Mouse (Mus musculus): ENCODE results near the gene Wdr34. TPM values are rescaled to one million over a fixed set of nuclear protein-coding genes. Genes with fewer than 3 reads are reported as not detected.

Gene Wdr34
- polyA plus RNA-seq, 1 experiment from 2014 or later, result 15.4 TPM

- Histone ChIP-seq H3K36me3 (peaks cover 71% of the 10 kb centered on the region), H3K4me2 (no peak overlapping the region), H3K9me3 (replicated peaks) (no peaks in the 10 kb centered on the region), H3K27me3 (replicated peaks) (no peaks in the 10 kb centered on the region), H3K4me3 (no peak overlapping the region), H3K9ac (no peak overlapping the region), H3K4me1 (no peaks in the 10 kb centered on the region), H3K27ac (no peak overlapping the region)
- no peak for ATAC-seq
- WGBS (ENCODE audit: insufficient replicate concordance), result 60% methylated on average over 1 of the region's 1 CpGs
Observed at GRCm38 (mm10) chr2:30009101-30009500, 39.6 kb downstream of the Wdr34 start.

GRCm38 (mm10) chr2:29991962-29992361, 56.7 kb downstream of the Wdr34 start:
- H3K27me3 ChIP-seq (replicated peaks), result no peaks in the 10 kb centered on the region
- no peak overlapping the region for H3K27ac ChIP-seq
- 36% methylated on average over 2 of the region's 2 CpGs for WGBS (ENCODE audit: insufficient replicate concordance)
- no peak for ATAC-seq
- H3K4me2 ChIP-seq, result no peak overlapping the region
- peaks cover 77% of the 10 kb centered on the region for H3K36me3 ChIP-seq
- no peak overlapping the region for H3K9ac ChIP-seq
- H3K9me3 ChIP-seq (replicated peaks), result no peaks in the 10 kb centered on the region
- H3K4me3 ChIP-seq, result no peak overlapping the region
- no peaks in the 10 kb centered on the region for H3K4me1 ChIP-seq

Small RNA genes lying within 50 kb of the gene (microRNA-seq; reads per million reads assigned to microRNA genes)
- not detected for gene Mir6997

Other genes with a start within 250 kb of the Wdr34 start
- gene Slc27a4, start 246.2 kb downstream of the Wdr34 start, polyA plus RNA-seq (2016; fragmentation: Nextera tagmentation; extraction: Ambion mirVana), result 3.9 and 4.3 TPM in 2 replicates
- gene Urm1, start 228.8 kb downstream of the Wdr34 start, polyA plus RNA-seq (2016; fragmentation: Nextera tagmentation; extraction: Ambion mirVana), result 11.4 and 11.7 TPM in 2 replicates
- 47.2 and 49.9 TPM in 2 replicates for gene Cercam, start 179.7 kb downstream of the Wdr34 start, polyA plus RNA-seq (2016; fragmentation: Nextera tagmentation; extraction: Ambion mirVana)
- gene Odf2, start 159.7 kb downstream of the Wdr34 start, polyA plus RNA-seq (2016; fragmentation: Nextera tagmentation; extraction: Ambion mirVana), result 69.8 and 72.1 TPM in 2 replicates
- 38.8 and 43.1 TPM in 2 replicates for gene Gle1, start 113.5 kb downstream of the Wdr34 start, polyA plus RNA-seq (2016; fragmentation: Nextera tagmentation; extraction: Ambion mirVana)
- 18.8 and 19.0 TPM in 2 replicates for gene Sptan1, start 83.3 kb downstream of the Wdr34 start, polyA plus RNA-seq (2016; fragmentation: Nextera tagmentation; extraction: Ambion mirVana)
- gene Set, start 8.5 kb upstream of the Wdr34 start, polyA plus RNA-seq (2016; fragmentation: Nextera tagmentation; extraction: Ambion mirVana), result 409 and 423 TPM in 2 replicates
- gene Pkn3, start 28.8 kb upstream of the Wdr34 start, polyA plus RNA-seq (2016; fragmentation: Nextera tagmentation; extraction: Ambion mirVana), result 4.6 and 5.1 TPM in 2 replicates
- 29.7 and 31.0 TPM in 2 replicates for gene Zdhhc12, start 44.8 kb upstream of the Wdr34 start, polyA plus RNA-seq (2016; fragmentation: Nextera tagmentation; extraction: Ambion mirVana)
- gene Zer1, start 75.7 kb upstream of the Wdr34 start, polyA plus RNA-seq (2016; fragmentation: Nextera tagmentation; extraction: Ambion mirVana), result 4.3 and 4.4 TPM in 2 replicates
- gene Tbc1d13, start 84.9 kb upstream of the Wdr34 start, polyA plus RNA-seq (2016; fragmentation: Nextera tagmentation; extraction: Ambion mirVana), result 2.9 and 3.3 TPM in 2 replicates
- gene Endog, start 122.6 kb upstream of the Wdr34 start, polyA plus RNA-seq (2016; fragmentation: Nextera tagmentation; extraction: Ambion mirVana), result 23.0 and 23.3 TPM in 2 replicates
- 54.4 and 55.1 TPM in 2 replicates for gene Spout1, start 129.6 kb upstream of the Wdr34 start, polyA plus RNA-seq (2016; fragmentation: Nextera tagmentation; extraction: Ambion mirVana)
- gene Kyat1, start 157.0 kb upstream of the Wdr34 start, polyA plus RNA-seq (2016; fragmentation: Nextera tagmentation; extraction: Ambion mirVana), result 11.3 and 11.4 TPM in 2 replicates
- gene Lrrc8a, start 188.8 kb upstream of the Wdr34 start, polyA plus RNA-seq (2016; fragmentation: Nextera tagmentation; extraction: Ambion mirVana), result 12.8 and 13.9 TPM in 2 replicates
- gene Gm28035, start 191.7 kb upstream of the Wdr34 start, polyA plus RNA-seq (2016; fragmentation: Nextera tagmentation; extraction: Ambion mirVana), result 0.11 and 0.12 TPM in 2 replicates
- gene Phyhd1, start 217.3 kb upstream of the Wdr34 start, polyA plus RNA-seq (2016; fragmentation: Nextera tagmentation; extraction: Ambion mirVana), result 6.9 and 7.4 TPM in 2 replicates
- not detected in 2 replicates for gene Gm28038, start 232.2 kb upstream of the Wdr34 start, polyA plus RNA-seq (2016; fragmentation: Nextera tagmentation; extraction: Ambion mirVana)
- 15.5 and 17.5 TPM in 2 replicates for gene Dolk, start 237.5 kb upstream of the Wdr34 start, polyA plus RNA-seq (2016; fragmentation: Nextera tagmentation; extraction: Ambion mirVana)
- gene Nup188, start 237.5 kb upstream of the Wdr34 start, polyA plus RNA-seq (2016; fragmentation: Nextera tagmentation; extraction: Ambion mirVana), result 23.9 and 25.8 TPM in 2 replicates